Mouse (Mus musculus): ENCODE data around the gene Fmo5.

- no peak for TF ChIP-seq POLR2A (IDR thresholded peaks at IDR 0.05; ENCODE audit: control insufficient read depth, extremely low read depth, insufficient read depth, low read length, poor library complexity)
- TF ChIP-seq CTCF (IDR thresholded peaks at IDR 0.05; ENCODE audit: borderline replicate concordance, control insufficient read depth, extremely low read depth, insufficient read depth, low read length, poor library complexity), result no peak
Measured at GRCm38 (mm10) chr3:97702448-97703080, 74.0 kb downstream of the Fmo5 start.

All from thymus, adult 2 months (tissue).